Mouse (Mus musculus): ENCODE data around the gene Gp9. TPM values are rescaled to one million over a fixed set of nuclear protein-coding genes. Genes with fewer than 3 reads are reported as not detected.

Gene Gp9
- polyA plus RNA-seq (2012; rRNA removed; ENCODE audit: low replicate concordance), result 0.13 and 2.5 TPM in 2 replicates

DNA sequence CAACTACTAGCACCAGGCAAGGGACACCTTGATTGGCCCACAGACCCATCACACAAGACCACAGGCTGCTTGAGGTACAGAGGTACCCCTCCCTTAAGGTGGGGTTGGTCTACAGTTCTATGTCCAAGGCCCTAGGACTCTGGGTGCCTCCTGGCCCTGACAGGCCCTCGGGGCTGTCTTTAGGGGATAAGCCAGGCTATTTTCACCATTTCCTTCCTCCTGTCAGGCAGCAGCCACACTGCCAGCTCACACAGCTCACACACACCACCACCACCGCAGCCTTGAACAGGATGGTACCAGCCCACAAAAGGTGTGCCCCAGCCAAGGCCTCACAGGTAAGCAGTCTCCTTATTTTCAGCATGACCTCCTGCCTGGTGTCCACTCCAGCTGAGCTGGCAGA is at the start of gene Gp9:
Gene Gp9 (plus strand): TSS at position 231 of the 400 bp plus-strand sequence.

GRCm38 (mm10) chr6:87730591-87731462 is 47.0 kb upstream of the Gp9 start, which contains the start of gene Efcc1:
Gene Efcc1, plus strand, starts transcription at chr6:87730869.

GRCm38 (mm10) chr6:87811675-87812338 is 33.9 kb downstream of the Gp9 start, which contains the start of gene Rab43:
Gene Rab43, minus strand, starts transcription at chr6:87812164.

Other genes starting within 250 kb of the Gp9 start
- gene Arhgap25, start 244.8 kb upstream of the Gp9 start, polyA plus RNA-seq (2012; rRNA removed; ENCODE audit: low replicate concordance), result 0.46 and 0.65 TPM in 2 replicates
- gene Prokr1, start 187.3 kb upstream of the Gp9 start, polyA plus RNA-seq (2012; rRNA removed; ENCODE audit: low replicate concordance), result 0.17 and 0.23 TPM in 2 replicates
- 2.1 and 2.7 TPM in 2 replicates for gene Aplf, start 105.9 kb upstream of the Gp9 start, polyA plus RNA-seq (2012; rRNA removed; ENCODE audit: low replicate concordance)
- gene Efcc1, start 47.2 kb upstream of the Gp9 start, polyA plus RNA-seq (2012; rRNA removed; ENCODE audit: low replicate concordance), result 1.7 and 2.2 TPM in 2 replicates
- gene Rab43, start 34.1 kb downstream of the Gp9 start, polyA plus RNA-seq (2012; rRNA removed; ENCODE audit: low replicate concordance), result 66.3 and 85.2 TPM in 2 replicates
- 0.09 and 0.24 TPM in 2 replicates for gene Gm45140, start 57.7 kb downstream of the Gp9 start, polyA plus RNA-seq (2012; rRNA removed; ENCODE audit: low replicate concordance)
- 1.8 and 3.5 TPM in 2 replicates for gene Isy1, start 60.7 kb downstream of the Gp9 start, polyA plus RNA-seq (2012; rRNA removed; ENCODE audit: low replicate concordance)
- gene Cnbp, start 73.0 kb downstream of the Gp9 start, polyA plus RNA-seq (2012; rRNA removed; ENCODE audit: low replicate concordance), result 36.8 and 51.6 TPM in 2 replicates
- 39.1 and 42.3 TPM in 2 replicates for gene Copg1, start 109.7 kb downstream of the Gp9 start, polyA plus RNA-seq (2012; rRNA removed; ENCODE audit: low replicate concordance)
- 10.2 and 14.0 TPM in 2 replicates for gene Hmces, start 135.9 kb downstream of the Gp9 start, polyA plus RNA-seq (2012; rRNA removed; ENCODE audit: low replicate concordance)
- 4.7 and 8.7 TPM in 2 replicates for gene H1fx, start 203.6 kb downstream of the Gp9 start, polyA plus RNA-seq (2012; rRNA removed; ENCODE audit: low replicate concordance)